In the genomic region with DNA sequence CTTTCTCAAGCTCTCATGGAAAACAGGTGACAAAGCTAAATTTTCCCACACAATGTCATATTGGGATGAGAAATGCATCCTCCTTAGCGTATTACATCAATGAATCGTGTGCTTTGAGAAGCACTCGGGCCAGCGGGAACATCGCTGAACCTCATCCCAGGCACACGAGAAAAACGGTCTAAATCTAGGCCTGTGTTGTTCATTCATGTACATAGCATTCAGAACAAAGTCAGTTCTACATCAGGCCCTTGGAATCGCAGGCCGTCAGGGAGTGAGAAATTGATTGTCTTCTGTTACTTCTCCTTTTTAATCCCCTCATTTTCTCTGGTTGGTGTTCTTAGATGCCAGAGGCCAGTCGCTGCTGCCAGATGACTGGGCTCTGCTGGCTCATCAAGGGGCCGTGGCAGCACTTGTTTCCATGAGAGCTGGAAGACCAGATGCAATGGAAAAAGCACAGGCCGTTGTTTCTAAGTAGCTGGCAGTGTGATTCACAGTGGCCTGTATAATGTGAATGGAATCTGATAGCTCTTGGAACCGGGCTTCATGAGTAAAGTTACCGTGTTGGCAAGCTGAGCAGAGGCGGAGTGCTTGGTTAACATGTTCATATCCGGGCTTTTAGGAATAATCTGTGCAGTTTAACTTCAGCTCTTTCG, we compare ENCODE assay signal across 8 mouse cellular contexts.
A peak's percentile ranks its signal among the peaks of the same experiment; 100 is the strongest.
DNase-seq lines count a peak whose midpoint lies in the region; ATAC-seq lines count a peak whose summit lies in the region.

No protein-coding gene starts in this region.

- peak; percentile 74 to 80 for DNase-seq in adrenal gland, adult (ENCODE audit: inconsistent age in 2 of 2, low spot score in 1 of 2)
- DNase-seq in adrenal gland, adult 18-20 months (ENCODE audit: low spot score in 2 of 2) = no peak
- peak; percentile 42 for DNase-seq in urinary bladder, postnatal 14 days (ENCODE audit: low spot score)
- DNase-seq in urinary bladder, adult 18-20 months (ENCODE audit: low spot score in 2 of 2) = no peak
- peak; percentile 36 to 50 for DNase-seq in heart, postnatal 14 days
- no peak for DNase-seq in kidney, adult 18-20 months
- DNase-seq in thymus, postnatal 25 days = no peak

- intact Hi-C loops in heart, postnatal 14 days (cut with DNase I) = no loop called here

- ATAC-seq in activated CD4-positive, CD25-positive, alpha-beta regulatory T cell, adult 4 months = no peak

Comparison
In these comparisons a context has a peak if more than half of its experiments do, and no peak if none do; other contexts are left out.
1. DNase-seq: peak in adrenal gland, adult (2 of 2), urinary bladder, postnatal 14 days (single experiment) and heart, postnatal 14 days (2 of 2); none in adrenal gland, adult 18-20 months (0 of 2), urinary bladder, adult 18-20 months (0 of 2), kidney, adult 18-20 months (single experiment) and thymus, postnatal 25 days (single experiment).